Mouse (Mus musculus): ENCODE measurements around the gene Gm3839.
"Not testable (repeated sequence)": the region's sequence is repeated elsewhere in the genome, so short reads cannot be mapped to it uniquely, and the experiment has no call there.

Gm3839 gene

GRCm38 (mm10) chr14:11356626-11357025 lies at the start of gene Gm3839:
Gene Gm3839, minus strand, starts transcription at chr14:11356726.
- not testable (repeated sequence) for DNase-seq

DNA sequence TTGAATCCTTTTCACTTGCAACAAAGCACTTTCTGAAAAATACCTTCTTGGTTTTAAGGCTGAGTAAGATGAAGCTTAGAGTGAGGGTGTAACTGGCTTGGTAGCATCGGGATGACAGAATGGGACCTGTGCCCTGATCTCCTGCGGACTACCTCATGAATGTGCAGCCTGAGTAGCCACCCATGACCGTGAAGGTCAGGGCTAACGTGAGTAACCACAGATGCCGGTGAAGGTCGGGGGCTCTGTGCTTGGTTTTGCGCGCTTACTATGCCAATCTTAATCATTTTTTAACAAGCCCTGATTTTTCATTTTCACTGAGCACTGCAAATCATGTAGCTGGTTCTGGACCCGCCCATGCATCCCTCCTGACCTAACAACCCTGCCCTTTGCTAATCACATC lies 49.1 kb upstream of the Gm3839 start:
- no peak for DNase-seq

DNA sequence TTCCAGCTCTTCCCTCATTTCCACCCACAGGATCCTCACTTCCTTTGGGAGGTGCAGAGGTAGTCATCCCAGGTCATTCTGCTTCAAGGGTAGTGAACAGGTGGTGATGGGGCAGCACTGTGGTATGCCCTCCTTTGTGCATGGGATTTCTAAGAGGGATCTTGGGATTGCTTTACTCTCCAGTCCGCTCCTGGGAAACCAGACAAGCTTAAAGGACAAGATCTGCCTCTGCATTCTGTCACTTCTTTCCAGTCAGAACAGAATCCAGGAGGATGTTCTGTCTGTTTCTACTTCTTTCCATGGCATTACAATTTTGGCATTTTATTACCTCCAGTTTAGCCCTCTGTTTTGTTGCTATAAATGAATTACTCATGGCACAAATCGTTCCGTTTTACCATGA lies 21.3 kb upstream of the Gm3839 start:
- no peak for DNase-seq

DNA sequence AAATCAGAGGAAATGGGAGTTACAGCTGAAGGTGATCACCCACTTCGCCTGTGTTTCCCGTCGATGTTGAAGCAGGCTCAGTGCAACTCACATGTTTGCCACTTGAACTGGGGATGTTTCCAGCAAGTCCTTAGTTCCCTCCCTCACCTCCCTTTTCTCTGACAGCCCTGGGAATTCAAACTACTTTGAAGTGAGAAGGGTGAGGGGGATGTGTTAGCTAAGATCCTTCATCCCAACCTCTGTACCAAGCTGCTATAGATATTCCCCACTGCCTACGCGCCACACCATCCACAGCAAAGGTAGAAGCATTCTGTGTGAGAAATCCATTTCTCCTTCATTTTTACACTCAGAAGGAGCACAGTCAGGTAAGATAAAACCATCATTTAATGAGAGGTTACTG lies 18.7 kb upstream of the Gm3839 start:
- DNase-seq = no peak

- no peak for DNase-seq
Measured at GRCm38 (mm10) chr14:11346086-11346485, 10.4 kb downstream of the Gm3839 start.

DNA sequence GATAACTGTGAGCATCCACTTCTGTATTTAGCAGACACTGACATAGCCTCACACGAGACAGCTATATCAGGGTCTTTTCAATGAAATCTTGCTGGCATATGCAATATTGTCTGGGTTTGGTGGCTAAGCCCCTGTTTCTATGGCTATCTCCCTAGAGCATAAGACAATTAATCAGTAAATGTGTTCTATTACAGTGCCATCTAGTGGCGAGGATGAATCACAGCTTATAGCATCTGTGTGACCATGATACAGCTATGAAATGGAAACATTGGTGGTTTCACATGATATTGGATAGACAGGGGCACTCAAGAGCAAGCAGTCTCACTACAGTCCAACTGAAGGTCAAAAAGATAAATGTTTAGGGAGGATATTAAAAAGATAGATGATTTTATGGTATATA lies 26.5 kb downstream of the Gm3839 start:
- DNase-seq = no peak

- peak in 1 of 2 experiments; percentile 35 for DNase-seq
Measured at GRCm38 (mm10) chr14:11307079-11307478, 49.4 kb downstream of the Gm3839 start.

DNA sequence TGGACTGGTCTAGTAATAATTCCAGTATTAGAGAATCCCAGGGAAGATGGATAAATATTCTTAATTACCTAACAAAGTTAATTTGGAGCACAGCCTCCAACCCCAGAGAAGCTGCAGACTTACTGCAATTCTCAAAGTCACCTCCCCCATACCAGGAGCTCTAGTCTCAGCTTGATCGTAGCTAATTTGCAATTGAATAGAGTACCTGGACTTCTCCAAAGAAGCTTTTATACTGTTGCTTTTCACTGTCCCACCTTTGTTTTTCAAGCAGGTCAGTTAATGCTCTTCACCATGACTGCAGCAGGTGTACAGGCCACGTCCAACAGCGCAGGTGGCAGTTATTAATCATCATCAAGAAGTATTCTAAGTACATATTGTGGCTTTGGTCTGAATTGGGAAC lies 68.6 kb downstream of the Gm3839 start:
- not testable (repeated sequence) for DNase-seq

GRCm38 (mm10) chr14:11257161-11257705 lies 99.3 kb downstream of the Gm3839 start:
- no peak for DNase-seq

GRCm38 (mm10) chr14:11248053-11248452 lies 108.5 kb downstream of the Gm3839 start:
- no peak for DNase-seq

- no peak for DNase-seq
Measured at GRCm38 (mm10) chr14:11244546-11244945, 112.0 kb downstream of the Gm3839 start.

DNA sequence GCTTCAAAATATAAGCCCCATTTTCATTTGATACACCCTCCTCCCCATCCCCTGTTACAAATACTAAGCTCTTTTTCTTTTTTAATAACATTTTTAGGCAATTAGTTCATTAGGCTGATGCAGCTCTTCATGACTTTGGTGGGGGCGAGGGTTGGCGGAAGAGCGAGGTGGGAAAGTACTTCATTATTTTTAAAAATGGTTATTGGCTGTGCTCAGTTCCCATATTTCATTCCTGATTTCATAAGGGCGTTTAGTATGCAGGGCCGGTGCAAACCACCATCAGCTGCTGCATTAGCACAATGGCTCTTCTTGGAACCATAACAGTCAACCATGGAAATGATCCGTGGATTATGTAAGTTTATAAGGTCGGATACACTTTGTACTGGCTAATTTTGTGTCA lies 124.4 kb downstream of the Gm3839 start:
- DNase-seq = no peak
